Mouse (Mus musculus): ENCODE data around the gene Clcn2.

Clcn2 gene

GRCm38 (mm10) chr16:20657661-20658060, 59.9 kb downstream of the Clcn2 start:
- no peak for DNase-seq (ENCODE audit: low spot score in 2 of 2)

GRCm38 (mm10) chr16:20653315-20653714, 64.2 kb downstream of the Clcn2 start:
- no peak for DNase-seq (ENCODE audit: low spot score in 2 of 2)
